In genomic region chr11:117934576-117935368, GRCm38 (mm10) we compare ENCODE assay signal across 11 mouse cellular contexts. TPM values are rescaled to one million over a fixed set of nuclear protein-coding genes. Genes with fewer than 3 reads are reported as not detected.
DNase-seq lines count a peak whose midpoint lies in the region; ATAC-seq and TF ChIP-seq lines count a peak whose summit lies in the region.
"Had no signal": no experiment of that assay in that cellular context is flagged by ENCODE, and none has a peak within 500 bp of the region (broad histone marks: within the 10 kb centered on the region; RNA-seq: fewer than 3 reads in every experiment).

No protein-coding gene starts in this region.

- H3K4me2 ChIP-seq in heart, embryonic 13.5 days, result no peak overlapping the region
- H3K4me2 ChIP-seq in midbrain, embryonic 16.5 days (ENCODE audit: low read length), result no peak overlapping the region
- H3K4me2 ChIP-seq in limb, embryonic 12.5 days, result no peak overlapping the region
- no peak overlapping the region for H3K4me2 ChIP-seq in stomach, postnatal 0 days (replicated peaks; ENCODE audit: low read depth)

- no peaks in the 10 kb centered on the region for H3K36me3 ChIP-seq in heart, embryonic 13.5 days
- no peaks in the 10 kb centered on the region for H3K36me3 ChIP-seq in midbrain, embryonic 10.5 days
- H3K36me3 ChIP-seq in midbrain, embryonic 16.5 days (ENCODE audit: control insufficient read depth, insufficient read depth, low read length), result no peaks in the 10 kb centered on the region
- no peaks in the 10 kb centered on the region for H3K36me3 ChIP-seq in limb, embryonic 12.5 days
- H3K36me3 ChIP-seq in stomach, postnatal 0 days (ENCODE audit: control insufficient read depth, insufficient read depth, low read length), result no peaks in the 10 kb centered on the region

- peaks cover 37% of the 10 kb centered on the region for H3K27me3 ChIP-seq in heart, embryonic 13.5 days (replicated peaks)
- peaks cover 80% of the 10 kb centered on the region for H3K27me3 ChIP-seq in midbrain, embryonic 10.5 days (ENCODE audit: low read depth, poor library complexity, severe bottlenecking)
- H3K27me3 ChIP-seq in midbrain, embryonic 16.5 days (ENCODE audit: control insufficient read depth, insufficient read depth, low read depth, low read length), result no peaks in the 10 kb centered on the region; the same call in 1 of the 2 replicates
- peaks cover 31% of the 10 kb centered on the region for H3K27me3 ChIP-seq in limb, embryonic 12.5 days
- no peaks in the 10 kb centered on the region for H3K27me3 ChIP-seq in stomach, postnatal 0 days (ENCODE audit: control insufficient read depth, insufficient read depth, low read length)

- no peak for ATAC-seq in heart, embryonic 13.5 days (ENCODE audit: extremely low read depth, insufficient number of reproducible peaks, low FRiP score, low TSS enrichment)
- ATAC-seq in midbrain, embryonic 16.5 days, result no peak
- ATAC-seq in limb, embryonic 12.5 days (ENCODE audit: insufficient number of reproducible peaks, insufficient read depth, low FRiP score, low TSS enrichment, low read depth), result no peak
- no peak for ATAC-seq in stomach, postnatal 0 days (ENCODE audit: low FRiP score, low TSS enrichment)
- ATAC-seq: CD4-positive, CD25-positive, alpha-beta regulatory T cell, adult 4 months had no signal

- TF ChIP-seq EP300 in stomach, postnatal 0 days (optimal IDR thresholded peaks at IDR 0.05), result no peak

- H3K9ac ChIP-seq in heart, embryonic 13.5 days, result peak overlapping the region; percentile 10; the same call in 1 of the 2 replicates
- H3K9ac ChIP-seq in midbrain, embryonic 16.5 days (ENCODE audit: low read depth, low read length), result no peak overlapping the region
- H3K9ac ChIP-seq in limb, embryonic 12.5 days (replicated peaks), result 0 out of 2 replicates have a peak overlapping the region, but pooled peaks have one; percentile 12
- peak overlapping the region; percentile 18; the same call in 1 of the 2 replicates for H3K9ac ChIP-seq in stomach, postnatal 0 days (ENCODE audit: low read length)

- 62% methylated on average over 5 of the region's 5 CpGs for WGBS in heart, embryonic 13.5 days
- 47% methylated on average over 5 of the region's 5 CpGs for WGBS in midbrain, embryonic 10.5 days
- 58% methylated on average over 5 of the region's 5 CpGs for WGBS in midbrain, embryonic 16.5 days
- WGBS in limb, embryonic 12.5 days, result 42% methylated on average over 5 of the region's 5 CpGs
- 58% methylated on average over 5 of the region's 5 CpGs for WGBS in stomach, postnatal 0 days

- intact Hi-C loops in heart, postnatal 25 days (cut with DNase I), result loop anchor here (2.0 kb wide), 1 partner anchor 28 kb away; no protein-coding TSS in a partner anchor

- TF ChIP-seq CTCF in stomach, postnatal 0 days (IDR thresholded peaks at IDR 0.05; ENCODE audit: low read depth), result no peak

- H3K4me1 ChIP-seq in heart, embryonic 13.5 days, result peaks cover 68% of the 10 kb centered on the region
- H3K4me1 ChIP-seq in midbrain, embryonic 10.5 days, result peaks cover 94% of the 10 kb centered on the region
- peaks cover 14% of the 10 kb centered on the region for H3K4me1 ChIP-seq in midbrain, embryonic 16.5 days (ENCODE audit: control insufficient read depth, insufficient read depth, low read length)
- peaks cover 72% of the 10 kb centered on the region for H3K4me1 ChIP-seq in limb, embryonic 12.5 days (replicated peaks)
- peaks cover 34% of the 10 kb centered on the region for H3K4me1 ChIP-seq in stomach, postnatal 0 days (replicated peaks; ENCODE audit: control insufficient read depth, insufficient read depth)

- peak overlapping the region; percentile 78 for H3K27ac ChIP-seq in heart, embryonic 13.5 days (replicated peaks)
- H3K27ac ChIP-seq in midbrain, embryonic 10.5 days (replicated peaks), result peak overlapping the region; percentile 63
- no peak overlapping the region for H3K27ac ChIP-seq in midbrain, embryonic 16.5 days (ENCODE audit: low read length)
- peak overlapping the region; percentile 51; the same call in 1 of the 2 replicates for H3K27ac ChIP-seq in limb, embryonic 12.5 days
- peak overlapping the region; percentile 46 for H3K27ac ChIP-seq in stomach, postnatal 0 days (replicated peaks)

- no peak for DNase-seq in heart, postnatal 25 days (ENCODE audit: low spot score)
- no peak for DNase-seq in midbrain, embryonic 10.5 days (ENCODE audit: low spot score)
- no peak for DNase-seq in stomach, postnatal 0 days (ENCODE audit: low spot score)
- no peak for DNase-seq in ovary, adult 18-20 months (ENCODE audit: low spot score)
- DNase-seq in spleen, postnatal 10 days (ENCODE audit: low spot score in 2 of 2), result no peak
- DNase-seq: cerebellum, adult 18-20 months; layer of hippocampus, postnatal 36 days had no signal

- no peaks in the 10 kb centered on the region for H3K9me3 ChIP-seq in heart, embryonic 13.5 days
- H3K9me3 ChIP-seq in midbrain, embryonic 10.5 days (replicated peaks), result no peaks in the 10 kb centered on the region
- no peaks in the 10 kb centered on the region for H3K9me3 ChIP-seq in midbrain, embryonic 16.5 days (replicated peaks; ENCODE audit: control insufficient read depth, low read length, poor library complexity, severe bottlenecking)
- no peaks in the 10 kb centered on the region for H3K9me3 ChIP-seq in limb, embryonic 12.5 days
- H3K9me3 ChIP-seq in stomach, postnatal 0 days (ENCODE audit: control insufficient read depth, low read length), result no peaks in the 10 kb centered on the region

- H3K4me3 ChIP-seq in heart, embryonic 13.5 days, result no peak overlapping the region
- H3K4me3 ChIP-seq in midbrain, embryonic 10.5 days, result no peak overlapping the region
- H3K4me3 ChIP-seq in midbrain, embryonic 16.5 days (ENCODE audit: low read depth, low read length), result no peak overlapping the region
- no peak overlapping the region for H3K4me3 ChIP-seq in limb, embryonic 12.5 days (replicated peaks)
- H3K4me3 ChIP-seq in stomach, postnatal 0 days (ENCODE audit: low read depth, low read length), result no peak overlapping the region

RNA-seq across cellular contexts. Expression of gene Socs3, which starts 35.1 kb away (rescaled TPM):
- polyA plus RNA-seq in heart, embryonic 13.5 days (2015; fragmentation: Nextera tagmentation; extraction: Ambion mirVana), result 4.9 and 8.5 TPM in 2 replicates
- 1 to 10 TPM; 5.2 to 6.3 TPM for total RNA-seq in heart, postnatal 25 days (2021)
- 14.1 and 14.3 TPM in 2 replicates for polyA plus RNA-seq in midbrain, embryonic 10.5 days (2016; fragmentation: Nextera tagmentation; extraction: Ambion mirVana)
- polyA plus RNA-seq in midbrain, embryonic 16.5 days (2015; fragmentation: Nextera tagmentation; extraction: Ambion mirVana), result 5.9 and 7.2 TPM in 2 replicates
- 14.9 and 16.4 TPM in 2 replicates for polyA plus RNA-seq in limb, embryonic 12.5 days (2016; fragmentation: Nextera tagmentation; extraction: Ambion mirVana)
- polyA plus RNA-seq in stomach, postnatal 0 days (2015; fragmentation: Nextera tagmentation; extraction: Ambion mirVana), result 13.5 and 15.7 TPM in 2 replicates

RNA-seq across cellular contexts. Expression of gene Pgs1, which starts 51.3 kb away (rescaled TPM):
- 25.7 and 26.6 TPM in 2 replicates for polyA plus RNA-seq in heart, embryonic 13.5 days (2015; fragmentation: Nextera tagmentation; extraction: Ambion mirVana)
- total RNA-seq in heart, postnatal 25 days (2021), result 10 to 100 TPM; 18.1 to 18.2 TPM
- 45.0 and 46.3 TPM in 2 replicates for polyA plus RNA-seq in midbrain, embryonic 10.5 days (2016; fragmentation: Nextera tagmentation; extraction: Ambion mirVana)
- polyA plus RNA-seq in midbrain, embryonic 16.5 days (2015; fragmentation: Nextera tagmentation; extraction: Ambion mirVana), result 61.2 and 62.1 TPM in 2 replicates
- polyA plus RNA-seq in limb, embryonic 12.5 days (2016; fragmentation: Nextera tagmentation; extraction: Ambion mirVana), result 40.7 and 43.1 TPM in 2 replicates
- 28.7 and 29.4 TPM in 2 replicates for polyA plus RNA-seq in stomach, postnatal 0 days (2015; fragmentation: Nextera tagmentation; extraction: Ambion mirVana)
